Mouse (Mus musculus) kidney, embryonic 15.5 days (tissue): Measurements from ENCODE around the gene Ntan1. TPM values are rescaled to one million over a fixed set of nuclear protein-coding genes. Genes with fewer than 3 reads are reported as not detected.

Source experiments
- ATAC-seq: fragments of 200-750 bp; cut with Nextera tagmentation; replicated peaks from 2 replicates; pipeline ENCODE4 v1.8.0; 2017; ENCODE audit warnings: moderate TSS enrichment; ENCODE audit not compliant: low FRiP score
- H3K27ac ChIP-seq: fragments of 300-500 bp; sonication (generic); 2 replicates; pipeline ENCODE4 v1.5.1; 2015; ENCODE audit warnings: mild to moderate bottlenecking, inconsistent platforms
- H3K27me3 ChIP-seq: fragments of 300-500 bp; sonication (generic); 2 replicates; pipeline ENCODE4 v1.6.1; 2015; ENCODE audit warnings: inconsistent platforms
- H3K36me3 ChIP-seq: fragments of 300-500 bp; sonication (generic); 2 replicates; pipeline ENCODE4 v1.6.1; 2015; ENCODE audit warnings: inconsistent platforms
- H3K4me1 ChIP-seq: fragments of 300-500 bp; sonication (generic); 2 replicates; pipeline ENCODE4 v1.6.1; 2015; ENCODE audit warnings: inconsistent platforms
- H3K4me2 ChIP-seq: fragments of 300-500 bp; sonication (generic); 2 replicates; pipeline ENCODE4 v1.6.1; 2015; ENCODE audit warnings: moderate library complexity, mild to moderate bottlenecking, inconsistent platforms
- H3K4me3 ChIP-seq: fragments of 300-500 bp; sonication (generic); replicated peaks from 2 replicates; pipeline ENCODE4 v1.5.1; 2015; ENCODE audit warnings: mild to moderate bottlenecking, inconsistent platforms
- H3K9ac ChIP-seq: fragments of 300-500 bp; sonication (generic); 2 replicates; pipeline ENCODE4 v1.6.1; 2015; ENCODE audit warnings: mild to moderate bottlenecking, inconsistent platforms
- H3K9me3 ChIP-seq: fragments of 300-500 bp; sonication (generic); replicated peaks from 2 replicates; pipeline ENCODE4 v1.6.1; 2016; ENCODE audit warnings: inconsistent platforms
- WGBS: fragments of 180-500 bp; shearing (Covaris S2); methylation state at CpG from one replicate; pipeline ENCODE4 v1.1.7; 2015; ENCODE audit warnings: mixed read lengths; 5-methylcytosine and 5-hydroxymethylcytosine counted together
- microRNA-seq: library from miRNA; unstranded; fragments of <30 nt; microRNA quantifications from one replicate; pipeline ENCODE4, GENCODE M21; 2016
- polyA plus RNA-seq: library from polyadenylated mRNA; unstranded; fragments of >200 nt; fragmentation: Nextera tagmentation; extraction: Ambion mirVana; gene quantifications from 2 replicates; pipeline ENCODE4 v1.2.1, GENCODE M21; 2015

The Ntan1 gene
- polyA plus RNA-seq, 1 experiment from 2014 or later, result 163 TPM

DNA sequence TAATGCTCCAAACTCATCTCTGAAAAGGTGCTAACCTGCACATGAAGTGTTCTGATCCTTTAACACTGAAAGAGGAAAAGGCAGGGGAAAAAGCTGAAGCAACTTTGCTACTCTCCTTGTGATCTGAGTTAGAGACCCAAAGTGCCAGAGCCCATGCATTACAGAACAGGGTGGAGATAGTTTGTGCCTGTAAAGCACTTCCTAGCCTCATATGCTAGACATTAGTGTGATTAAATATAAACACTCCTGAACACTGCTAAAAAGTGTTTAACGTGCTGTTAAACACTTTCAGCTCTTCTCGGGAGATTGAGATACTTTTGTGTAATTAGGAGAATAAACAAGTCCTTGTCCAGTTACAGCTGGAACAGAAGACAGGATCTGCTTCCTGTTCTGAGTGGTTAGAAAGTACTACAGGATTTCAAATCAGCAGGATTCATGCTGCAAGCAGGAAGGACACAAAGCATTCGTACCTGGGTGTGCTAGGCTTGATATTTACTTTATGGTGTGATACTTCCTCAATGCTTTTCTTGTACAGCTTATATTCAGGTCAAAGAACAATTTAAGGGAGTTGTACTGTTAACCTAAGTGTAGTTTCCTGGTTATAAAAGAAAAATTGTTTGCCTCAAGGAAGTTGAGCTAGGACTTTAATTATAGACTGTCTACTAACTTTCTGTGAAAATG, 64.6 kb downstream of the Ntan1 start:
- 57% methylated on average over 3 of the region's 3 CpGs for WGBS
- Histone ChIP-seq H3K27ac (no peak overlapping the region), H3K9ac (no peak overlapping the region), H3K36me3 (peaks cover 31% of the 10 kb centered on the region), H3K4me1 (no peaks in the 10 kb centered on the region), H3K9me3 (no peaks in the 10 kb centered on the region), H3K4me3 (no peak overlapping the region), H3K4me2 (no peak overlapping the region), H3K27me3 (no peaks in the 10 kb centered on the region)
- ATAC-seq, result no peak

Small RNAs within 50 kb of the gene (microRNA-seq; reads per million reads assigned to microRNA genes)
- not detected for gene Gm27734

Other genes with a start within 250 kb of the Ntan1 start
- 44.9 and 46.4 TPM in 2 replicates for gene Parn, start 150.7 kb upstream of the Ntan1 start, polyA plus RNA-seq
- 48.7 and 50.9 TPM in 2 replicates for gene Bfar, start 147.0 kb upstream of the Ntan1 start, polyA plus RNA-seq
- 6.3 and 6.4 TPM in 2 replicates for gene 3110001I22Rik, start 146.9 kb upstream of the Ntan1 start, polyA plus RNA-seq
- gene Pla2g10, start 87.9 kb upstream of the Ntan1 start, polyA plus RNA-seq, result 0.53 and 1.6 TPM in 2 replicates
- gene Rrn3, start 38.1 kb upstream of the Ntan1 start, polyA plus RNA-seq, result 68.2 and 68.9 TPM in 2 replicates
- gene Pdxdc1, start 84.3 kb downstream of the Ntan1 start, polyA plus RNA-seq, result 77.7 and 89.2 TPM in 2 replicates
- 7.5 and 7.7 TPM in 2 replicates for gene Mpv17l, start 84.3 kb downstream of the Ntan1 start, polyA plus RNA-seq
- gene 2900011O08Rik, start 167.8 kb downstream of the Ntan1 start, polyA plus RNA-seq, result 1.6 and 2.2 TPM in 2 replicates
- gene Ifitm7, start 168.0 kb downstream of the Ntan1 start, polyA plus RNA-seq, result 0.08 TPM in 1 of 2 replicates, not detected in the other